ENCODE assay signal across 17 mouse cellular contexts in genomic region chr5:74267196-74267595, GRCm38 (mm10).
DNase-seq lines count a peak whose midpoint lies in the region; ATAC-seq lines count a peak whose summit lies in the region.
"Had no signal": no experiment of that assay in that cellular context is flagged by ENCODE, and none has a peak within 500 bp of the region (broad histone marks: within the 10 kb centered on the region; RNA-seq: fewer than 3 reads in every experiment).

No protein-coding gene starts in this region.

- peaks cover 5% of the 10 kb centered on the region for H3K4me1 ChIP-seq in forebrain, embryonic 11.5 days (replicated peaks; ENCODE audit: control insufficient read depth, insufficient read depth, low read length)
- H3K4me1 ChIP-seq in forebrain, embryonic 15.5 days = peaks cover 9% of the 10 kb centered on the region
- H3K4me1 ChIP-seq in limb, embryonic 11.5 days (ENCODE audit: control insufficient read depth, insufficient read depth, low read length) = peaks cover 35% of the 10 kb centered on the region

- H3K27ac ChIP-seq in forebrain, embryonic 11.5 days (ENCODE audit: low read depth, low read length) = no peak overlapping the region
- H3K27ac ChIP-seq in forebrain, embryonic 15.5 days (replicated peaks) = no peak overlapping the region
- H3K27ac ChIP-seq in limb, embryonic 11.5 days (replicated peaks; ENCODE audit: low read depth, low read length) = peak overlapping the region; percentile 96
- H3K27ac ChIP-seq: liver, embryonic 14.5 days; midbrain, embryonic 12.5 days had no signal

- no peak for ATAC-seq in forebrain, embryonic 11.5 days (replicated peaks; ENCODE audit: low FRiP score)
- ATAC-seq in forebrain, embryonic 15.5 days (replicated peaks) = no peak
- no peak for ATAC-seq in limb, embryonic 11.5 days (ENCODE audit: insufficient number of reproducible peaks, low FRiP score, low TSS enrichment, low read depth)

- no peaks in the 10 kb centered on the region for H3K27me3 ChIP-seq in forebrain, embryonic 11.5 days (ENCODE audit: control insufficient read depth, insufficient read depth, low read length)
- H3K27me3 ChIP-seq in forebrain, embryonic 15.5 days = no peaks in the 10 kb centered on the region
- H3K27me3 ChIP-seq in limb, embryonic 11.5 days (ENCODE audit: control insufficient read depth, insufficient read depth, low read length) = no peaks in the 10 kb centered on the region
- H3K27me3 ChIP-seq: embryonic facial prominence, embryonic 13.5 days; midbrain, embryonic 12.5 days had no signal

- H3K4me2 ChIP-seq in forebrain, embryonic 11.5 days (ENCODE audit: low read depth, low read length, severe bottlenecking) = no peak overlapping the region
- no peak overlapping the region for H3K4me2 ChIP-seq in forebrain, embryonic 15.5 days (replicated peaks)
- H3K4me2 ChIP-seq in limb, embryonic 11.5 days (ENCODE audit: low read depth, severe bottlenecking) = no peak overlapping the region
- H3K4me2 ChIP-seq: embryonic facial prominence, embryonic 13.5 days; midbrain, embryonic 12.5 days had no signal

- H3K36me3 ChIP-seq in forebrain, embryonic 11.5 days (ENCODE audit: control insufficient read depth, insufficient read depth, low read length) = no peaks in the 10 kb centered on the region
- H3K36me3 ChIP-seq in forebrain, embryonic 15.5 days = no peaks in the 10 kb centered on the region
- no peaks in the 10 kb centered on the region for H3K36me3 ChIP-seq in limb, embryonic 11.5 days (ENCODE audit: control insufficient read depth, insufficient read depth, low read length)
- H3K36me3 ChIP-seq: embryonic facial prominence, embryonic 13.5 days; midbrain, embryonic 12.5 days had no signal

- WGBS in forebrain, embryonic 11.5 days = 91% methylated on average over 1 of the region's 1 CpGs
- WGBS in forebrain, embryonic 15.5 days = 79% methylated on average over 1 of the region's 1 CpGs
- 80% methylated on average over 1 of the region's 1 CpGs for WGBS in limb, embryonic 11.5 days

- peak; percentile 15 for DNase-seq in forebrain, embryonic 11.5 days (ENCODE audit: low spot score)
- DNase-seq in adipocyte (ENCODE audit: low spot score) = peak; percentile 80
- DNase-seq in cerebellum, adult 9-11 months = peak; percentile 62
- no peak for DNase-seq in limb, embryonic 11.5 days (ENCODE audit: low spot score)
- no peak for DNase-seq in ovary, adult 18-20 months (ENCODE audit: low spot score)
- no peak for DNase-seq in right cerebral cortex, postnatal 4 days
- DNase-seq in frontal cortex, postnatal 25 days (ENCODE audit: low spot score in 2 of 2) = no peak
- DNase-seq: adrenal gland, postnatal 25 days; gastrocnemius, postnatal 10 days; kidney, adult 11 months; kidney, postnatal 10 days; right cerebral cortex, adult 18-20 months; thymus, adult 18-20 months had no signal

- H3K4me3 ChIP-seq in forebrain, embryonic 11.5 days (ENCODE audit: low read depth, low read length) = no peak overlapping the region
- H3K4me3 ChIP-seq in forebrain, embryonic 15.5 days = no peak overlapping the region
- H3K4me3 ChIP-seq in limb, embryonic 11.5 days (ENCODE audit: low read depth, low read length) = no peak overlapping the region
- H3K4me3 ChIP-seq: embryonic facial prominence, embryonic 13.5 days; midbrain, embryonic 12.5 days had no signal

- H3K9me3 ChIP-seq in forebrain, embryonic 11.5 days (ENCODE audit: control insufficient read depth, low read length) = no peaks in the 10 kb centered on the region
- no peaks in the 10 kb centered on the region for H3K9me3 ChIP-seq in forebrain, embryonic 15.5 days
- no peaks in the 10 kb centered on the region for H3K9me3 ChIP-seq in limb, embryonic 11.5 days (ENCODE audit: control insufficient read depth, low read length)
- H3K9me3 ChIP-seq: embryonic facial prominence, embryonic 13.5 days; midbrain, embryonic 12.5 days had no signal

- no peak overlapping the region for H3K9ac ChIP-seq in forebrain, embryonic 11.5 days (ENCODE audit: low read length)
- H3K9ac ChIP-seq in forebrain, embryonic 15.5 days (replicated peaks) = no peak overlapping the region
- no peak overlapping the region for H3K9ac ChIP-seq in limb, embryonic 11.5 days (ENCODE audit: low read length)
- H3K9ac ChIP-seq: embryonic facial prominence, embryonic 13.5 days; liver, embryonic 14.5 days; midbrain, embryonic 12.5 days had no signal

Comparison
In these comparisons a context has a peak if more than half of its experiments do, and no peak if none do; other contexts are left out.
1. DNase-seq: peak in forebrain, embryonic 11.5 days (single experiment), adipocyte (single experiment) and cerebellum, adult 9-11 months (single experiment); none in limb, embryonic 11.5 days (single experiment), ovary, adult 18-20 months (single experiment), right cerebral cortex, postnatal 4 days (single experiment) and frontal cortex, postnatal 25 days (0 of 2).